ENCODE assay signal across 8 mouse cellular contexts in genomic region chr5:148885821-148886609, GRCm38 (mm10). TPM values are rescaled to one million over a fixed set of nuclear protein-coding genes. Genes with fewer than 3 reads are reported as not detected.
DNase-seq lines count a peak whose midpoint lies in the region; ATAC-seq and TF ChIP-seq lines count a peak whose summit lies in the region.

No protein-coding gene starts in this region.

- no peak overlapping the region for H3K27ac ChIP-seq in limb, embryonic 14.5 days (replicated peaks; ENCODE audit: low read depth, low read length)
- H3K27ac ChIP-seq in midbrain, embryonic 15.5 days: peak overlapping the region; percentile 24; the same call in 1 of the 2 replicates
- H3K27ac ChIP-seq in left cerebral cortex, adult 2 months: no peak overlapping the region

- TF ChIP-seq CTCF in left cerebral cortex, adult 2 months (IDR thresholded peaks at IDR 0.05): no peak

- no peaks in the 10 kb centered on the region for H3K9me3 ChIP-seq in limb, embryonic 14.5 days (ENCODE audit: control insufficient read depth, low read length)
- H3K9me3 ChIP-seq in midbrain, embryonic 15.5 days: no peaks in the 10 kb centered on the region

- no peak overlapping the region for H3K4me2 ChIP-seq in limb, embryonic 14.5 days (replicated peaks; ENCODE audit: low read depth, low read length, severe bottlenecking)
- peak overlapping the region; percentile 35 for H3K4me2 ChIP-seq in midbrain, embryonic 15.5 days

- H3K9ac ChIP-seq in limb, embryonic 14.5 days (ENCODE audit: low read depth, low read length, severe bottlenecking): no peak overlapping the region
- H3K9ac ChIP-seq in midbrain, embryonic 15.5 days: no peak overlapping the region

- peaks cover 51% of the 10 kb centered on the region for H3K36me3 ChIP-seq in limb, embryonic 14.5 days (ENCODE audit: control insufficient read depth, insufficient read depth, low read length)
- peaks cover 16% of the 10 kb centered on the region for H3K36me3 ChIP-seq in midbrain, embryonic 15.5 days (replicated peaks)

- ATAC-seq in limb, embryonic 14.5 days (ENCODE audit: low FRiP score, low read depth): peak; percentile 67
- ATAC-seq in midbrain, embryonic 15.5 days (replicated peaks): peak; percentile 88

- DNase-seq in urinary bladder, postnatal 14 days (ENCODE audit: low spot score): peak; percentile 48
- DNase-seq in urinary bladder, postnatal 36 days (ENCODE audit: low spot score in 2 of 2): no peak
- peak; percentile 67 for DNase-seq in forelimb bud, embryonic 11.5 days (ENCODE audit: low read depth, low spot score)
- peak; percentile 63 for DNase-seq in limb, embryonic 14.5 days (ENCODE audit: low spot score)
- DNase-seq in Muller cell, postnatal 12 days (ENCODE audit: inconsistent ontology term): no peak
- DNase-seq in left cerebral cortex, adult 2 months (ENCODE audit: extremely low spot score in 1 of 2, low spot score in 2 of 2): no peak
- DNase-seq in layer of hippocampus, adult 9-10 months (ENCODE audit: low spot score): no peak

- H3K4me1 ChIP-seq in limb, embryonic 14.5 days (ENCODE audit: control insufficient read depth, insufficient read depth, low read length): no peaks in the 10 kb centered on the region
- H3K4me1 ChIP-seq in midbrain, embryonic 15.5 days: no peaks in the 10 kb centered on the region

- WGBS in limb, embryonic 14.5 days: 35% methylated on average over 22 of the region's 22 CpGs
- 30% methylated on average over 22 of the region's 22 CpGs for WGBS in midbrain, embryonic 15.5 days

- H3K27me3 ChIP-seq in limb, embryonic 14.5 days (ENCODE audit: control insufficient read depth, insufficient read depth, low read length): no peaks in the 10 kb centered on the region
- no peaks in the 10 kb centered on the region for H3K27me3 ChIP-seq in midbrain, embryonic 15.5 days (replicated peaks)

- intact Hi-C loops in left cerebral cortex, adult 2 months (cut with DNase I): no loop called here

- no peak for TF ChIP-seq POLR2A in limb, embryonic 14.5 days (IDR thresholded peaks at IDR 0.05; ENCODE audit: borderline replicate concordance, extremely low read depth, insufficient read depth, insufficient read length)

- H3K4me3 ChIP-seq in limb, embryonic 14.5 days (replicated peaks; ENCODE audit: low read length): no peak overlapping the region
- peak overlapping the region; percentile 7 for H3K4me3 ChIP-seq in midbrain, embryonic 15.5 days
- no peak overlapping the region for H3K4me3 ChIP-seq in left cerebral cortex, adult 2 months

RNA-seq across cellular contexts. Expression of gene Katnal1, which starts 43.1 kb away (rescaled TPM):
- 13.3 and 14.1 TPM in 2 replicates for polyA plus RNA-seq in limb, embryonic 14.5 days (2012; rRNA removed)
- polyA plus RNA-seq in limb, embryonic 14.5 days (2014; fragmentation: Nextera tagmentation; extraction: Ambion mirVana): 12.9 and 15.0 TPM in 2 replicates
- 33.4 and 42.7 TPM in 2 replicates for polyA plus RNA-seq in midbrain, embryonic 15.5 days (2015; fragmentation: Nextera tagmentation; extraction: Ambion mirVana)
- 10 to 100 TPM; 76.6 to 78.1 TPM for total RNA-seq in left cerebral cortex, adult 2 months (2021)

Comparison
In these comparisons a context has a peak if more than half of its experiments do, and no peak if none do; other contexts are left out.
1. DNase-seq: peak in urinary bladder, postnatal 14 days (single experiment), forelimb bud, embryonic 11.5 days (single experiment) and limb, embryonic 14.5 days (single experiment); none in urinary bladder, postnatal 36 days (0 of 2), Muller cell, postnatal 12 days (single experiment), left cerebral cortex, adult 2 months (0 of 2) and layer of hippocampus, adult 9-10 months (single experiment).